Mouse (Mus musculus) testis, adult 2 months (tissue): Measurements from ENCODE around the gene Itpkb.

Source experiments
- CTCF ChIP-seq: fragments of 200-500 bp; IDR thresholded peaks from 2 replicates; pipeline ENCODE4 v1.5.1; 2012; ENCODE audit warnings: low read depth, mild to moderate bottlenecking, inconsistent platforms, low read length, moderate library complexity; ENCODE audit not compliant: control insufficient read depth, insufficient read depth, insufficient replicate concordance
- POLR2A ChIP-seq: fragments of 200-500 bp; IDR thresholded peaks from 2 replicates; pipeline ENCODE4 v1.6.1; 2012; ENCODE audit warnings: low read depth, mild to moderate bottlenecking, inconsistent platforms, low read length, moderate library complexity; ENCODE audit not compliant: control insufficient read depth

DNA sequence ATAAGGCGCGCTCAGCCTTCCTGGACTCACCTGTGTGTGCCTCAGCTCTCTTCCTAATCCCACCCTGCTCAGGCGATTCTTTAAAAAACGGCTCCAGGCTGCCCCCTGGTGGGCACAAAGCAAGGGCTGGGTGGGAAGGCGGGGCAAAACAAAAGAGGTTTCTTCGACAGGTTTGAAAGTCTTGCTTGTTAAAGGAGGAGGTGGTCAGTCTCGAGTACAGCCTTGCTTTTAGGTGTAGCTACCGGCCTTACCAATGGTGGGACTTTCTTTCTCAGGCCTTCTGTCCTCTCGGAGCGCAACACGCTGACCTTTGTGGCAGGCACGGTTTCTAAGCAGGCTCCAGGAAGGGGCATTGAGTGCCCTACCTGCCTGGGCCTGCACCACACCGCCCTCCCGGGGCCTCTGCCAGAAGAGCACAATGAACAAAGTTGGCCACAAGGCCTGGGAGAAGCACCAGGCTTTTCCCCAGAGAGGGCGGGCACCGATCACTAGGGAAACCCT lies 76.9 kb downstream of the Itpkb start:
- TF ChIP-seq CTCF (peak; percentile 60), POLR2A (no peak)
